Mouse (Mus musculus) myocyte (in vitro differentiated cells): ENCODE data around the gene Coq5.

Source experiments
- E2F4 ChIP-seq: IDR thresholded peaks from one replicate; pipeline ENCODE4 v1.6.1; 2011; ENCODE audit warnings: mild to moderate bottlenecking, control low read depth, moderate library complexity; ENCODE audit not compliant: insufficient read depth
- MAX ChIP-seq: IDR thresholded peaks from one replicate; pipeline ENCODE4 v1.6.1; 2011; ENCODE audit warnings: low read depth, mild to moderate bottlenecking, control low read depth
- MYOD1 ChIP-seq, 3 experiments: IDR thresholded peaks; one replicate each; pipeline ENCODE4 v1.6.1; 2011; ENCODE audit warnings: control low read depth in 2 of 3, low read depth in 2 of 3, mild to moderate bottlenecking in 2 of 3, moderate library complexity in 1 of 3; ENCODE audit not compliant: insufficient read length in 2 of 3, control insufficient read depth in 1 of 3
- MYOG ChIP-seq, 3 experiments: IDR thresholded peaks; one replicate each; pipeline ENCODE4 v1.6.1; 2011; ENCODE audit warnings: control low read depth in 2 of 3, low read depth in 2 of 3, mild to moderate bottlenecking in 2 of 3; ENCODE audit not compliant: insufficient read length in 2 of 3, control insufficient read depth in 1 of 3, insufficient read depth in 1 of 3
- POLR2A ChIP-seq: IDR thresholded peaks from one replicate; pipeline ENCODE4 v1.6.1; 2011; ENCODE audit warnings: low read depth, mild to moderate bottlenecking, control low read depth, moderate library complexity; ENCODE audit not compliant: insufficient read length
- POLR2AphosphoS2 ChIP-seq: IDR thresholded peaks from one replicate; pipeline ENCODE4 v1.6.1; 2011; ENCODE audit warnings: low read depth, control low read depth; ENCODE audit not compliant: insufficient read length
- TCF12 ChIP-seq: IDR thresholded peaks from one replicate; pipeline ENCODE4 v1.6.1; 2011; ENCODE audit warnings: mild to moderate bottlenecking, control low read depth; ENCODE audit not compliant: poor library complexity, insufficient read depth, severe bottlenecking
- TCF3 ChIP-seq: IDR thresholded peaks from one replicate; pipeline ENCODE4 v1.6.1; 2011; ENCODE audit warnings: low read depth, control low read depth; ENCODE audit not compliant: insufficient read length
- USF1 ChIP-seq: IDR thresholded peaks from one replicate; pipeline ENCODE4 v1.6.1; 2011; ENCODE audit warnings: low read depth, mild to moderate bottlenecking, control low read depth, moderate library complexity

GRCm38 (mm10) chr5:115240191-115240590 is 39.3 kb upstream of the Coq5 start:
- no peak for TF ChIP-seq POLR2A
- peak; percentile 24 for TF ChIP-seq POLR2AphosphoS2
- no peak for TF ChIP-seq E2F4
- no peak for TF ChIP-seq MYOG (IDR thresholded peaks at IDR 0.05; ENCODE audit: control insufficient read depth in 1 of 3, insufficient read depth in 1 of 3, insufficient read length in 2 of 3, low read depth in 2 of 3)
- TF ChIP-seq MAX, result no peak
- no peak for TF ChIP-seq TCF12
- no peak for TF ChIP-seq MYOD1 (IDR thresholded peaks at IDR 0.05; ENCODE audit: control insufficient read depth in 1 of 3, insufficient read length in 2 of 3, low read depth in 2 of 3)
- no peak for TF ChIP-seq USF1
- TF ChIP-seq TCF3, result no peak
